Mouse (Mus musculus) forebrain, embryonic 11.5 days (tissue): ENCODE measurements at regions not wholly inside any gene's neighbourhood (a gene's known extent, or its start where the extent isn't known, plus 50 kb on each side); places are given as distances from the start of the nearest gene placed in this dataset.

Experiments
- ATAC-seq: fragments of 200-750 bp; cut with Nextera tagmentation; replicated peaks from 2 replicates; pipeline ENCODE4 v1.8.0; 2017; ENCODE audit warnings: moderate TSS enrichment; ENCODE audit not compliant: low FRiP score
- DNase-seq: peaks from one replicate; pipeline ENCODE4 v3.0.0-alpha.2; 2017; ENCODE audit warnings: low spot score
- H3K27ac ChIP-seq: fragments of 300-500 bp; sonication (generic); 2 replicates; pipeline ENCODE4 v1.5.1; 2014; ENCODE audit warnings: low read depth, low read length
- H3K27me3 ChIP-seq: fragments of 300-500 bp; sonication (generic); 2 replicates; pipeline ENCODE4 v1.6.1; 2014; ENCODE audit warnings: mild to moderate bottlenecking, low read length, mixed read lengths; ENCODE audit not compliant: control insufficient read depth, insufficient read depth
- H3K36me3 ChIP-seq: fragments of 300-500 bp; sonication (generic); 2 replicates; pipeline ENCODE4 v1.6.1; 2014; ENCODE audit warnings: mild to moderate bottlenecking, low read length, moderate library complexity, mixed read lengths; ENCODE audit not compliant: control insufficient read depth, insufficient read depth
- H3K4me1 ChIP-seq: fragments of 300-500 bp; sonication (generic); replicated peaks from 2 replicates; pipeline ENCODE4 v1.6.1; 2014; ENCODE audit warnings: low read length, mixed read lengths; ENCODE audit not compliant: control insufficient read depth, insufficient read depth
- H3K4me2 ChIP-seq: fragments of 300-500 bp; sonication (generic); 2 replicates; pipeline ENCODE4 v1.6.1; 2014; ENCODE audit warnings: low read depth, mild to moderate bottlenecking, low read length, moderate library complexity, mixed read lengths; ENCODE audit not compliant: severe bottlenecking
- H3K4me3 ChIP-seq: fragments of 300-500 bp; sonication (generic); 2 replicates; pipeline ENCODE4 v1.5.1; 2014; ENCODE audit warnings: low read depth, low read length
- H3K9ac ChIP-seq: fragments of 300-500 bp; sonication (generic); 2 replicates; pipeline ENCODE4 v1.6.1; 2014; ENCODE audit warnings: low read length
- H3K9me3 ChIP-seq: fragments of 300-500 bp; sonication (generic); 2 replicates; pipeline ENCODE4 v1.6.1; 2016; ENCODE audit warnings: low read length, mixed read lengths; ENCODE audit not compliant: control insufficient read depth
- WGBS: fragments of 180-500 bp; shearing (Covaris S2); extraction: QIAGEN DNeasy Blood & Tissue Kit; methylation state at CpG from one replicate; pipeline ENCODE4 v1.1.7; 2014; 5-methylcytosine and 5-hydroxymethylcytosine counted together

GRCm38 (mm10) chr1:33214394-33214793, 455.2 kb downstream of the Prim2 start:
- DNase-seq (no peak), ATAC-seq (no peak)
- Histone ChIP-seq H3K36me3 (no peaks in the 10 kb centered on the region), H3K4me2 (no peak overlapping the region), H3K9me3 (no peaks in the 10 kb centered on the region), H3K4me1 (no peaks in the 10 kb centered on the region), H3K27ac (no peak overlapping the region), H3K27me3 (no peaks in the 10 kb centered on the region), H3K9ac (no peak overlapping the region), H3K4me3 (no peak overlapping the region)
- 86% methylated on average over 1 of the region's 1 CpGs for WGBS

DNA sequence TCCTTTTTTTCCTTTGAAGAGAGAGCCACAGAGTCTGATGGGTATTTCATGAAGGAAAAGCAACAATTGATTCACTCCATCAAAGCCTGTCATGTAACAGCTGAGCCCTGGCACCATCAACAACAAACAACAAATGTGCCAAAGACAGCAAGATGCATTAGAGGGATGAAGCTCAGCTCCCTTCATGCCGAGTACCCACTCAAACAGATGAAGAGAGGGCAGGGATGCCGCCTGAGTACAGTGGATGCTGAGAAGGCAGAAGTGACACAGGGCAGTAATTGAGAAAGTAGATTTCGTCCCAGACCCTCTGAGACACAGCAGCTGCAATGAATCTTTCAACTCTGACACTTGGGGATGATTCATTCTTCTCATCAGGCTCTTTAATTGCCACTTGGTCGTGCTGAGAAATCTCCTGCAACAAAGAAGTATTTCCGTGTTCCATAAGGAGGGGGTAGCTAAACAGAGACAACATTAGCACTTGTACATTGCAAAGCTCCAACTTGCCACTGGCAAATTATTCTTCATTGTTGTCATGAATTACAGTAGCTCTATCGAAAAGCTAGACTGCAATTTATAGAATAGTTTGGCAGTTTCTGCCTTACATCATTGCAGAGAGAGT, 467.9 kb downstream of the Prim2 start:
- Histone ChIP-seq H3K4me2 (no peak overlapping the region), H3K27me3 (no peaks in the 10 kb centered on the region), H3K36me3 (no peaks in the 10 kb centered on the region), H3K27ac (no peak overlapping the region), H3K9ac (no peak overlapping the region), H3K9me3 (no peaks in the 10 kb centered on the region), H3K4me1 (no peaks in the 10 kb centered on the region), H3K4me3 (no peak overlapping the region)
- DNase-seq (no peak), ATAC-seq (no peak)
- WGBS: 71% methylated on average over 6 of the region's 6 CpGs

DNA sequence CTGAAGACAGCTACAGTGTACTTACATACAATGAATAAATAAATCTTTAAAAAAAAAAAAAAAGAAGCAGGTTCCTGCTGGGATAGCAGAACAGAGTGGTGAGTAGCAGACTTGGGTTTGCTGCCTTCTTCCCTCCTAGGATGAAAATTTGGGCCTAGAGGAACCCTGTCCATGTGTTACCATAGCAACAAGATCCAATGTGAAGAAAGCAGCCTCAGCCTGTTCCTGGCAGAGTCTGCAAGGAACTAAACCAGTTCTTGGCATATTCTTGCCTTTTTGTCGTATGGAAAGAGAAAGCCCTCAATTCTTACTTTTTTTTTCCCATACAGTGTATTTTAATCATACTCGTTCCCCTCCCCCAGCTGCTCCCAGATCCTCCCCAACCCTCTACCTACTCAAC, 474.5 kb downstream of the Prim2 start:
- DNase-seq: no peak
- Histone ChIP-seq H3K4me2 (no peak overlapping the region), H3K9ac (no peak overlapping the region), H3K9me3 (no peaks in the 10 kb centered on the region), H3K36me3 (no peaks in the 10 kb centered on the region), H3K27ac (no peak overlapping the region), H3K4me1 (no peaks in the 10 kb centered on the region), H3K4me3 (no peak overlapping the region), H3K27me3 (no peaks in the 10 kb centered on the region)
- 76% methylated on average over 2 of the region's 2 CpGs for WGBS
- no peak for ATAC-seq

DNA sequence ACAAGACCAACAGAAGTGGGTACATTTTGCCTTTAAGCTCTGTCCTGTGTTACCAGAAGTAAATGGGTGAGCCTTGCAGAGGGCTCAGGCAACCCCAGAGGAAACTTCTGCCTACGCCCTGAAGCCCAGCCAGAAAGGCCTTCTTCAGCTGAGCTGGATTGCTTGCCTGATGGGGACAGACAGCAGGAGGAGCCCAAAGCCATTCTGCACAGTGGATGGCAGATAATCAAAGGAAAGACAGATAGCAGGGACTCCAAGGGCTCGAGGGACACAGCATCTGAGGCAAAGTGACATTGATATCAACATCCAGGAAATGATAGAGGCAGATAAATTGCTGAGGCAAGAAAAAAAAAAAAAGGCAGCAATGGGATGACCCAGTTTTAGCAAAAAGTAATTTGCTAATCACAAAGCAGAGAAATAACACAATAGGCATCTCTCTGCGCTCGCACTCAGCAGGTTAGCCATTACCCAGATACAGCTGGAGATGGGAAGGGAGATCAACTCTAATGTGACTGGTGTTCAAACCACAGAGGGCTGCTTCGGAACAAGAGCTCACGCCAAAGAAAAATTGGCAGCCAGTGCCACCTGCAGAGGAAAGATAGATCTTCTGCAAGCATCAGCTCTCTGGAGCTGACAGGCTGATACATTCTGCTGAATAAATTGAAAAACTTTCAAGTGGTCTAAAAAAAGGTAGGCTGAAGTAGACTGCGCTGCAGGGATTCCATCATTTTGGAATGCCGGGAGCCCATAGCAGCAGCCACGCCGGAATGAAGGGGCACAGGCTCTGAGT, 494.8 kb downstream of the Prim2 start:
- H3K36me3 ChIP-seq: no peaks in the 10 kb centered on the region
- H3K27ac ChIP-seq: no peak overlapping the region
- H3K4me1 ChIP-seq: no peaks in the 10 kb centered on the region
- H3K9me3 ChIP-seq: no peaks in the 10 kb centered on the region
- WGBS: 73% methylated on average over 10 of the region's 10 CpGs
- DNase-seq (no peak), ATAC-seq (no peak)
- H3K9ac ChIP-seq: no peak overlapping the region
- H3K4me3 ChIP-seq: no peak overlapping the region
- H3K4me2 ChIP-seq: no peak overlapping the region
- H3K27me3 ChIP-seq: no peaks in the 10 kb centered on the region

GRCm38 (mm10) chr1:33136991-33137390, 532.6 kb downstream of the Prim2 start:
- H3K27ac ChIP-seq: no peak overlapping the region
- H3K27me3 ChIP-seq: no peaks in the 10 kb centered on the region
- 76% methylated on average over 7 of the region's 7 CpGs for WGBS
- no peak overlapping the region for H3K4me2 ChIP-seq
- ATAC-seq: no peak
- no peak overlapping the region for H3K9ac ChIP-seq
- no peaks in the 10 kb centered on the region for H3K36me3 ChIP-seq
- no peak for DNase-seq
- no peaks in the 10 kb centered on the region for H3K4me1 ChIP-seq
- no peak overlapping the region for H3K4me3 ChIP-seq
- H3K9me3 ChIP-seq: no peaks in the 10 kb centered on the region

DNA sequence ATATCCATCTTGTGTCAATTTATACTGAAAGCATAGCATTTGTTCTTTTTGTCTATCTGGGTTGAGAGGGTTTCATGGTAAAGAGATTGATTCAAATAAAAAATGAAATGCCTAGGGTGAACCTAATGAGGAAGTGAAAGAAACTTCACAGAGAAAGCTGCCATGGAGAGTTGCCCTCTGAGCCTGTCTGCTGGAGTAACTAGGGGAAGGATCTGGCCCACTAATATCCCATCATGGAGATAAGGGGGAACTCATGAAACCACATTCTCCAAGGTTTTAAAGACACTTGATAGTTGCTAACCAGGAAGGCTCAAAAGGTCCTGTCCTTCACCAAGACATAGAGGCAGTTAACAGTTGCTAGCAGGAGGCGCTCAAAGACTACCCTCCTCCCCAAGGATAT, 539.2 kb downstream of the Prim2 start:
- no peaks in the 10 kb centered on the region for H3K4me1 ChIP-seq
- no peaks in the 10 kb centered on the region for H3K27me3 ChIP-seq
- 96% methylated on average over 1 of the region's 1 CpGs for WGBS

DNA sequence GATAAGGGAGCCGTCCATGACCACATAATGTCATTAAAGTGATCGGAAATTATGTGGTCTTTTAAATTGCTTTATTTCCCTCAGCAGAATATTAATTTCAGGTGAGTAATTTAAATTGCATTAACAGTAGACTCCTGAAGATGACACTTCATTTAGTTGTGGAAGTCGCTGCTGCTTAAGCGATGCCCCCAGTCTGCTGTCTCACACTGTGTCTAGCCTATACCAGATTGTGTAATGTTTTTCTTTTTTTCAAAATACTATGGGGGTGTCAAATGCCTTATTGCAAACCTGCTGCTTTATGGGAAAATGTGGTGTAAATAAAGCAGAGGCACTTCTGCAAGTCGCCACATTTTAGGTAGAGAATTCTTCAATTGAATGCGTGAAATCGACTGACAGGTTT, 544.5 kb downstream of the Prim2 start:
- 91% methylated on average over 7 of the region's 7 CpGs for WGBS
- Histone ChIP-seq H3K4me1 (no peaks in the 10 kb centered on the region), H3K9ac (no peak overlapping the region), H3K27me3 (no peaks in the 10 kb centered on the region), H3K9me3 (no peaks in the 10 kb centered on the region), H3K36me3 (no peaks in the 10 kb centered on the region), H3K4me3 (no peak overlapping the region), H3K4me2 (no peak overlapping the region), H3K27ac (no peak overlapping the region)
- ATAC-seq: no peak
- no peak for DNase-seq

More for the DNA sequence above, 539.2 kb downstream of the Prim2 start:
- Histone ChIP-seq H3K9me3 (no peaks in the 10 kb centered on the region), H3K36me3 (no peaks in the 10 kb centered on the region), H3K4me3 (no peak overlapping the region), H3K9ac (no peak overlapping the region), H3K27ac (no peak overlapping the region), H3K4me2 (no peak overlapping the region)
- no peak for ATAC-seq
- no peak for DNase-seq

DNA sequence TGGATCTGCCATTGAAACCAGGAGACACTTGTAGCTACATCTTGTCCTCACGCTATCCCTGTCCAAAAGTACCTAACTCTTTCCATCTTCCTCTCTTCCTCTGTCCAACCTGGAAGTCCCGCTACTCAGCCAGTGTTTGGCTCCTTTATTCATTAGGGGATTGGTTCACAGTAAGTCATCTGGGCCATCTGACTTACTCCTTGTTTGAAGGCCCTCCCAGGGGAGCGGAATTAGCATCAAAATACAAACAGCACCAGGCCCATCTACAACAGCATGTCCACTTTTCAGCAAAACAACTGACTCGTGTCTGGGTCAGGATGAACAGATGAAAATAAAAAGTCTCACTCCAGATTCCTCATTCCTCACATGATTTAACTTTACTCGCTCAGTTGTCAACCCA, 559.2 kb upstream of the Gm5415 start:
- DNase-seq (no peak), ATAC-seq (no peak)
- Histone ChIP-seq H3K27ac (no peak overlapping the region), H3K27me3 (no peaks in the 10 kb centered on the region), H3K4me2 (no peak overlapping the region), H3K9ac (no peak overlapping the region), H3K4me1 (no peaks in the 10 kb centered on the region), H3K4me3 (no peak overlapping the region), H3K36me3 (no peaks in the 10 kb centered on the region), H3K9me3 (no peaks in the 10 kb centered on the region; the same call in 1 of the 2 replicates)
- 77% methylated on average over 5 of the region's 5 CpGs for WGBS

GRCm38 (mm10) chr1:33104296-33104695, 557.2 kb upstream of the Gm5415 start:
- no peak for ATAC-seq
- Histone ChIP-seq H3K4me2 (no peak overlapping the region), H3K4me1 (no peaks in the 10 kb centered on the region), H3K27me3 (no peaks in the 10 kb centered on the region), H3K9me3 (no peaks in the 10 kb centered on the region; the same call in 1 of the 2 replicates), H3K27ac (no peak overlapping the region), H3K4me3 (no peak overlapping the region), H3K36me3 (no peaks in the 10 kb centered on the region), H3K9ac (no peak overlapping the region)
- no peak for DNase-seq
- 87% methylated on average over 1 of the region's 1 CpGs for WGBS
